Mouse (Mus musculus) Muller cell, postnatal 12 days (primary cell): Measurements from ENCODE around the gene Alpk3.

Experiments used
- DNase-seq: peaks from one replicate; pipeline ENCODE4 v3.0.0-alpha.2; 2015; ENCODE audit errors: inconsistent ontology term

Gene Alpk3

DNA sequence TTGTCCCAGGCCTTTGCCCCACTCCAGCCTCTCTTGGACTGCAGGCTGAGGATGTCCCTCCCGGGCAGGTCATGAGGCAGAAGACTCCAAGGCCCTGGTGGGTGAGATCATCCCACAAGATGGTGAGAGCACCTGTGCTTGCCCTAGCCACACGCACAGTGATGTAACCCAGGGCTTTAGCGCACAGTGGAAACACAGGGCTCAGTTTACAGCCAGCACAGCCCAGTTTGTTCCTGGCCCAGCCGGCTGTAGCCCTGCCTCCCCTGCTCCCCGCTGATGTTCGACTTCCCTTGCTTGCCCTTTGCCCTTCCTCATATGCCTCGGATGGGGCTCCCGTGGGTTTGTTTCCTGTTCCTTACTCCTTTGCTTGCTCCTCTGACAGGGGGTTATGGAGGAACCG, 17.1 kb downstream of the Alpk3 start:
- DNase-seq = no peak

DNA sequence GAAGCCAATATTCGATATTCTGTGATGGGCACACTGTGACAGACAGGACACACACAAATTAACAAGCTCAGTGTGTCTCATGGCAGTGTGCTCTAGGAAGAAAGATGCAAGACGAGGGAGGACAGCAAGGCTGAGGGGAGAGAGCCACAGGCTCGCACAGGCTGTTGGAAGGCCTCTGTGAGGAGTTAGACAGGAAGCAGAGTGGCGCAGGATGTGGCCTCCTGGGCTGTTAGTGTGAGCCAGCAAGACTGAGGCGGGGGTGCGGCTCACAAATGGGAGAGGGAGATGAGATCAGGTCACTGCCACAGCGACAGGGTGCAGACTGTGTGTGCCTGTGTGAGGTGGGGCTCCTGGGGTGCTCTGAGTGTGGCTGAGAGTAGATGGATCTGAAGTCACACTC, 17.9 kb downstream of the Alpk3 start:
- DNase-seq = no peak

DNA sequence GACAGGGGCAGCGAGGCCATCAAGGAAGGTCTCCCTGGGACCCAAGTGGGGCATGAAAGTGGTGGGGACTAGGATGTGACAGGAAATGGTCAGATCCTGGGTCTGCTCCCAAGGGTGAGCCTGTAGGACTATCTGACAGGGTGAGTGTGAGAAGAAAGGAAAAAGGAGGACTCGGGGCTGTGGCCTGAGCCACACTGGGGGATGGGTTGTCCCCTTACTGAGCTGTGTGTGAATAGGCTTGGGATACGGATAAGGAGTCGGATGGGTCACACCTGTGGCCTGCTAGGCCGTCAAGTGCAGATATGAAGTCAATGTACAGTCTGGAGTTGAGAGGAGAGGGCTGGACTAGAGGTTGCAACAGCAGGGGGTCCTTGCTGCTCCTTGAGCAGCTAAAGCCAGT, 18.3 kb downstream of the Alpk3 start:
- no peak for DNase-seq

DNA sequence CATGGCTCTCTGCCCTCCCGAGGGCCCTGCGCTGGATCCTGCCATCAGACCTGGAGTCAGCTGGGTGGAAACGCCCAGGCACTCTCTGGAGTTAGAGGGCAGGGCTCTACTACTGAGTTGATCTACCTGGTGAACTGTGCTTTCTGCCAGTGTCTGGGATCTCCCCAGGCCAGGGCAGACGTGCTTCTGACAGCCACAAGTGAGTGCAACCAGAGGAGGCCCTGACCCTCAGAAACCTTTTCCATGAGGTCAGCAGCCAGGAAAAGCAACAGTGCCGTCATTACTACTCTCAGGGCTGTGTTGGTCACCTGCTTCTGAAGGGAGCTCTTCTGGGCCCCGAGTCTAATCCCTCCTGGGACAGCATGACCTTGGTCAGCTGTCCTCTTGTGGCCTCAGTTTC, 19.6 kb downstream of the Alpk3 start:
- no peak for DNase-seq

DNA sequence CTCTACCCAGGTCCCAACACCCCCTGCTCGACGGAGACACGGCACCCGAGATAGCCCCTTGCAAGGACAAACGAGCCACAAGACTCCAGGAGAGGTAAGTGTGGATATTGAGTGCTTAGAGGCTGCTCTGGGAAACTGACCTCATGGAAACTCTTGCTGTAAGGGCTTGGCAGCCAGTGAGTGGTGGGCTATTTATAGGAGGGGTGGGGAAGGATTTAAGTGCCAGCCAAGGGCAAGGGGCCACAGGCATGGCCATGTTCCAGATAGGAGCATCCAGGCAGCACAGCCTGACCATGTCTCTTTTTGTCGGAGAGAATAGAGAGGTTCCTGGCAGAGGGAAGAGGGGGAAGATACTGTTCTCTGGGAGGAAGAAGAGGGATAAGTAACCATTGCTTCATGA, 21.3 kb downstream of the Alpk3 start:
- no peak for DNase-seq

DNA sequence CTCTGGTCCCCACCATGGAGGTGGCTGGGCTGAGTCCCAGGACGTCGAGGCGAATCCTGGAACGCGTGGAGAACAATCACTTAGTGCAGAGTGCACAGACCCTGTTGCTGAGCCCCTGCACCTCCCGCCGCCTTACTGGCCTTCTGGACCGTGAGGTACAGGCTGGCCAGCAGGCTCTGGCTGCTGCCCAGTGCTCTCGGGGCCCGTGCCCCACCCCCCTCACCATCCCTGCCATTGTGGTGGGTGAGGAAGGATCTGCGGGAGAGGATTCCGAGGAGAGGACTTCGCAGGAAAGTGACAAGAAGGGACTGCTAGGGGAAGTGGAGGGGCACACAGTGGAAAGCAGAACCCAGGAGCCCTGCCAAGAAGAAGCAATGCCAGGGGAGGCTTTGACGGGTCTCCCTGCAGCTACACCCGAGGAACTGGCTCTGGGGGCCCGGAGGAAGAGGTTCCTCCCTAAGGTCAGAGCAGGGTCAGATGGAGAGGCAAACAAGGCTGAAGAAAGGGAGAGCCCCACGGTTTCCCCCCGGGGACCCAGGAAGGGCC, 36.1 kb downstream of the Alpk3 start:
- DNase-seq = no peak

DNA sequence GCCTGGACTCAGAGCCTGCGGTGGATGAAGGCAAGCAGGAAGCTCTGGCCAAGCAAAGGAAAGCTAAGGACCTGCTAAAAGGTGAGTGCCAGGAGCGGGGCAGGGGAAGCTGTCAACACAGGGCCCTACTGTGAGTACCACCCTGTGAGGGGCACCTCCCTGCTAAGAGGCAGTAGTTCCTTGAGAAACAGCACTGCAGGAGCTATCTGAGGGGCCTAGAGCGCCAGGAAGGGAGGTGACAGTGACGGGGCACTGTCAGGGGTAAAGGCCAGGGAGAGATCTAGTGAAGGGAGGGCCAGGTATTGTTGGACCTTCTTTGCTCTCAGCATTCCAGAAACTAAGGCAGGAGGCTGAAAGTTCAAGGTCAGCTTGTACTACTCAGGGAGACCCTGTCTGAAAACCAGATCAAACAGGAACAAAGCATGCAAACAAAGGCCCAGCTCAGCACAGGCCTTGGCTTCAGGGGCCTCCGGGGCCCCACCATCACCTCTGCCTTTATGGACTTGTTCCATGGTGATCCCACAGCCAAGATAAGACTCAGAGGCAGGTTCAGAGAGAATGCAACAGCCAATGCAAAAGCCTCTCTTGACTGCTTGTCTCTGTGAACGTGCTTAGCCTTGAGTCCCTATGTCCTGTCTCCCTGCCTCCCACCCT, 36.8 kb downstream of the Alpk3 start:
- DNase-seq = no peak

DNA sequence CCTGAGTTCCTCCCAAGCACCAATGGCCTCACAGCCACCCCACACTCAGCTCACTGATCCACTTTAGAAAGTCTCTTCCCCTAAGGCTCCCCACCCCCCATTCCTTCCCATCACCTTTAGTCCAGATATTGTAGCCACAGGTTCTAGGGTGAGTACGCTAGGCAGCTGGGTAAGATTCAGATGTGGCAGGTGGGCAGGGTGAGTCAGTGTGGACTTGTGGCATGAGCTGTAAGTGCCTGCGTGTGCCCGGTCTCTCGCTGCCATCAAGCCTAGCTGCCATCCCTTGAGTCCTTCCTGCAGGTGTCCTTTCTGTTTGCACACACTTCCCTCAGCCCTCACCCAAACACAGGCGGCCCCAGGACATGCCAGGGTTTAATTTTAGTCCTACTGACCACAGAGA, 42.9 kb downstream of the Alpk3 start:
- DNase-seq = no peak

DNA sequence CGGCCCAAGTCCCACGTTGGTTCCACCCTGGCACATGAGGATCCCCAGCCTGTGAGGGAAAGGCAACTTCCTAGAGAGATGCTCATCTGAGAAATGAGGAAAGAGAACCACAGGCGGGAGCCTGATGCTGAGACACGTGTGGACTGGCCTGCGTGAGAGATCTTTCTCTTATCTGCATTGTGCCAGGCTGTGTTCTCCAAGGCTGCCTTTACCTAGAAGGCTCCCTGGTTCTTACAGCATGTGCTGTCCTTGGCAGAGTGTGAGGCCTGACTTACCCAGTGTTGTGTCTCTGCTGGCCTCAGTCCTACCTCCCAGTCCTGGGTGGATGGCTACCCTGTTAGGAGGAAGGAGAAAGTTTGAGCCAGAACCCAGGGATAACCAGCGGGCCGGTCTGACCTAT, 45.5 kb downstream of the Alpk3 start:
- DNase-seq = no peak

DNA sequence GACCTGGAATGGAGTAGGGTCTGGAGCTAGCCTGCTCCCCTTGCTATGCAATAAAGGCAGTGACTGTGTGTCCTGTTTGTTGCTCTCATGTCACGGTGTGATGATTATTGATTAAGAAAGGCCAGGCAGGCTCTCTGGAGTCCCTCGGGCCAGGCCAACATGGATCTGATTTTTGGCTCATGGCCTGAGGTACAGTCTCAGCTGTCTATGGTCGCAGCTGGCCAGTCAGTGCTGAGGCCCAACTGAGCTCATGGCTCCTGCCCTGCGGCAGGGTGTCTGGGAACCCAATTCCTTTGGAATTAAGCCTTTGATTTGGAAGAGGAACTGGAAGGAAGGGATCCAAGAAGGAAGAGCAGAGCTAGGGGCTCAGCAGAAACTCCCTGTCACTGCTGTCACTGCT, 48.1 kb downstream of the Alpk3 start:
- no peak for DNase-seq

DNA sequence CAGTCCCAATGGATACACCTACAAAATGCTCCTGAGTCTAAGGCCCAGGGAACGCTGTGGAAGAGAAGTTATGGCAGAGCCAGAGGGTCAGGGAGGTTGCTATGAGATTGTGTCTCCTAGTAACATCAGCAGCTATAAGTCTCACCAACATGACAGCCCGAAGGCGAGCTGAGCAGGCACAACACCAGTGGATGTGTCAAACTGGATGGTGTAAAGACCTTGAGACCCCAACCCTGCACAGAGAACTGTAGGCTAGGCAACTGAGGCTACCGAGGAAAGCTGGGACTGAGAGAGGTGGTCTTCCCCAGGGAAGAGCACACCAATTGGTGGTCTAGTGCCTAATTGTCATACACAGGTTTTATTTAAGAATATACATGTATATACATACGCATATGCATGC, 50.8 kb downstream of the Alpk3 start:
- no peak for DNase-seq

DNA sequence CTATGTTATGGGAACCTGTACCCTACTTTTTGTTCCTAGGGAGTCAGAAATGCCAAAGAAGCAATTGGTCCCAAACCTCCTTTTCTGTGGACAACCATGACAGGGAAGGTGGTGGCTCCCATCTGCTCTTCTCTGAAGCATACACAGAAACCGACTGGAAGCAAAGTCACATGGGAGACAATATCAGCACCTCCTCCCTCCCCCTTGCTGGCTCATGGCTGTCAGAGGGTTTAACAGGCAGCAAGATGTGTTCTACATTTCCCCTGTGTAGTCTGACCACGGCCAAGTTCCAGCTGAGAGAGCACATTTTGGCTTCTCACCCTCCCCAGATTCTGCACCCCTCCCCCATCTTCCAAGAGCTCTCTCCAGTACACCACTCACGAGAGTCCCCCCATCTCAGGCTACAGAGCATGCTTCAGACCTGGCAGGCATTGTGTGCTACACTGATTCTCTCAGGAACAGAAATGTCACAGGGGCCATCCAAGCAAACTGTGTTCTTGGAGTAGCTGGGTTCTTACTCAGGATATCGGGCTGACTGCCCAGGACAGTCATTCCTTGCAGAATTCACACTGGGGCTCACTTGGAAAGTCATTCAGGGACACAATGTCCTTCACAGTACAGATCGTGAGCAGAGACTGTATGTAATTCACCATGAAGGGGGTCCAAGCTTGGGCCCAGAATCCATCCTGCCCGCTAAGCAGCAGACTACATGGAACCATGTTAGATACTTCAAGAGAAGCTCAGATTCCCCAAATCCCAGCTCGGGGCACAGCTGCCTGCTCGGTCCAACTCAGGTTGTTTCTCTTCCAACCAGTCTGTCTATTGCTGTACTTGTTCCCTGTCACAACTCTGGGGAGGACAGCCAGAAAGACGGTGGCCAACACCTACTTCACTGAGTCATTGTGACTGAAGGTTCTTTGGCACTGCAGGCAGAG, 52.6 kb downstream of the Alpk3 start:
- peak; percentile 31 for DNase-seq

DNA sequence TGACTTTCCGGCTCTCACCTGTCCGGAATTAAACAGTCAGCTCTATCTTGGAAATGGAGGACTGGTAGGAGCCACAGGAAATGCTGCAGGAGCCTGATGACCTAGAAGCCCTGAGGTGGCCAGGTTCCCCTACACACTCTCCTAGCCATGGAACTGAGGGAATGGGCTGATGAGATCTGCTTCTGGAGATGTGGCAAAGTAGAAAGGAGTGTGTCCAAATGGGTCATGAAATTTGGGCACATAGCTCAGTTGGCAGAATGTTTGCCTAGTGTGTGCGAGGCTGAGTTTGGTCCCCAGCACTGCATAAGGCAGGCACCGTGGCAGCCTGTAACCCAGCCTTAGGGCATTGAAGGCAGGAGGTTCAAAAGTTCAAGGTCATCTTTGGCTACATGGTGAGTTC, 53.4 kb downstream of the Alpk3 start:
- DNase-seq = no peak

DNA sequence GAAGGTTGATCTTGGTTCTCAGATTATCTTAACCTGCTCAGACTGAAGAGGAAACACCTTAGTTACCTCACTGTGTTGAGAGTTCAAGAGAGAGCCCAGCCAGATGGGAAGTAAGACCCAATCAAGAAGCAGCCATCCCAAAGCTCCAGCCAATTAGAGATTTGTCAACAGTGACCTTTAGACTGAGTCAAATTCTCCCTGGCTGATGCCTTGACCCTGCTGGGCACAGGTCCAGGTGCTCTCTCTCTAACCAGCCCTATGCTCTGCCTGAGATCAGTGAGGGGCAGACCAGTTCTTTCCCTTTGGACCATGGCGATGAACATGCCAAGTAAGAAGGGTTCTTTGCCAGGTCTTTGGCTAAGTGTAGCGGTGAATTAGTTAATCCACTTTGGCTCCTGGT, 54.3 kb downstream of the Alpk3 start:
- DNase-seq = no peak

DNA sequence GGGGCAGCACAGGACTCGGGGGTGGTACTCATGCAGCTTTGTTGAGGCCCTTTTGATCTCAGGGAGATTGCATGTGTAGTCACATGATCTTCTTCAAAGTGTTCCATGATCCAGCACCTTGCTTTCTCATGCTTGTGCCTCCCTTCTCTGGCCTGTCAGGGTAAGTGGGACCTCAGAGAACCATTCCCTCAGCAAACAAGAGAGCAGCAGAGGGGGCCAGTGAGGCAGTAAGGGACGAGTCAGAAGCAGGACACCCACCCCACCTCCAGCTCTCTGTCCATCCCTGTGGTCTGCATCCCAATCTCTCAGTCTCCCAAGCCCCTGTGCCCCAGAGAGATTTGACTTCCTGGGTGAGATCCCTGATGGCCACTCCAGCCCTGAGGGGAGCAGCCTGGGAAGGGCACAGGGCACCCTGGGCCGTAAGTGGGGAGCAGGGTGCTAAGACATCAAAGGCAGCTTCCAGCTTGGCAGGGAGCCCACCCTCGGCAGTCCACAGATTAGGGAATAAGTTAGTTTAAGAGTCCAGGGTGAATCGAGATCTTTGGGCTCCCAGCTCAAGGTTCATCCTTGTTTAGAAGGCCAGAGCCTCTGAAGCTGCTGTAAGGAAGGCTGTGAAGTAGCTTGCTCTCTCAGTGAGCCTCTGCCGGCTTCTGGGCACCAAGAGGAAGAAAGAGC, 55.4 kb downstream of the Alpk3 start:
- no peak for DNase-seq

DNA sequence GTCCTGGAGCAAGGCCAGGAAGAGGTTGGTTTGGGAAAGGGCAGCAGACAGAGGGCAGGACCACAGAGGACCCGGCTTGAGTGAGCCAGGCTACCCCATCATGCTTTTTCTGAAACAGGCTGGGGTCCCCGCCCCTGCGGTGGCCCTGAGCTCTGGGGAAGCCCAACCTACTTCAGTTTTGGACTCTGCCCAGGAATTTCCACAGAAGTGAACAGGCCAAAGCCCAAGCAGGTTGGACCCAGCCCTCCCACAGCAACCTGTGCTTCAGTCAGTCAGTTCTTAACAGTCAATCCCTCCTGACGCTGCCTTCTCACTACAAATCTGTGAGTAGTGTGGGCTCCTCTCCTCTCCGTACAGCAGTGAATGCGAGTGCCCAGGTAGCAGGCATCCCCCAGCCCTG, 57.2 kb downstream of the Alpk3 start, which contains the start of gene Slc28a1:
Gene Slc28a1, plus strand, starts transcription at position 245 of the 400 bp plus-strand sequence.
- no peak for DNase-seq

DNA sequence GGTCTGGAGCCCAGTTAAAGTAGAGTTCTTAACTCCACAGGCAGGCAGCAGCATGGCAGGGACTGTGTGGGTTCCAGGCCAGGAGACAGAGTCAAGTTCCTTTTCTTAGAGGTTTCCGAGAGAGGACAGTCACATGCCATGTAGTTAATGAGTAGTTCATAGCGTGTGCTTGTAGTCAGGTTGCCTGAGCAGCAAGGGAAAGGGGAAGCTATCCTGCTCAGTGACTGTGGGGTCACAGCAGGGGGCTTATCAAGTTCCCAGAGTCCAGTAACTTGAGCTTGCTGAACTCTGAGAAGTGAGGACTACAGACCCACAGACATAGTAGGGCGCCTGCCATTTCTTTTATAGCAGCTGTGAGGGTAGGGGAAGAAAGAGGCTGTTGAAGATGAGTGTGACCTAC, 63.7 kb downstream of the Alpk3 start:
- no peak for DNase-seq

DNA sequence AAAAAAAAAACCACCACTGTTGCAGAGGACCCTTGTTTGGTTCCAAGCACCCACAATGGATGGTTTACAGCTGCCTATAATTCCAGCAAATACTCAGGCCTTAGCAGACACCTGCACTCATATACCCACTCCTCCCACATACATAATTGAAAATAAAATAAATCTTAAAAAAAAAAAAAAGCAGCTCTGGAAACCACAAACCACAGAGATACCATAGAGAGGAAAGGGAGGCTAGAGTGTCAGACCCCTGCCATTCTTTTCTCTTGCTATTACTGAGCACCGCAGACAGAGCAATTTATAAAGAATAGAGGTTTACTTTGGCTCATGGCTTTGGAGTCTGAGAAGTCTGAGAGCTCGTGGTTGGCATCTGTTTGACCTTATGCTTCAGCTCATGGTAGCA, 65.4 kb downstream of the Alpk3 start:
- DNase-seq = no peak

DNA sequence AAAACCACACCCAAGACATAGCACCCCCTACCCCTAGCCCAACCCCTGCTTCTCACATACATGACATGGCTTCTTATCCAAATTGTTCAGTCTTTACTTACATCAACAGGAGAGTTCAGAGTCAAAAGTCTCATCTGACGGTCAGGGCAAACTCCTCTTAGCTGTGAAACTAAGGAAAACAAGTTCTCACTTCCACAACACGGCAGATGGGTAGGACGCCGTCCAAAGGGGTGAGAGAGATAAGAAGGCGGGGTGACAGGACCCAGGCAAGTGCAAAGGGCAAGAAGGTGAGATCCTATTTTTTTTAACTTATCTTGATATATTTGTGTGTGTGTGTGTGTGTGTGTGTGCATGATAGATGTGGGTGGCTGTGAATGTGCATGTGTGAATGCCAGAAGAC, 66.2 kb downstream of the Alpk3 start:
- DNase-seq = no peak

DNA sequence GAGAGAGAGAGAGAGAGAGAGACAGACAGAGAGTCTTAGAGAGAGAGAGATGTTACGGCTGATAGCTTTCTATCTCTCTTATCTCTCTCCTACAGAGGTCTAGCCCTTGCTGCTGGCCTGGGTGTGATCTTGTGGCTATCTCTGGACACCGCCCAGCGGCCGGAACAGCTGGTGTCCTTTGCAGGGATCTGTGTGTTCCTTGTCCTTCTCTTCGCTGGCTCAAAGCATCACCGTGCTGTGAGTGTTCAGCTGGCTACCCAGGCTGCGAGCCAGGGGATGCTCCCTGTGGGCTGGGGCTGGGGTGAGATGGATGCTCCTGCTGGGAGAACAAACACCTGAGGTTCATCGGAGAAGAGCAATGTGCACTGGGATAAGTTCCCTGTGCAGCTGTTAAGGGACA, 67.4 kb downstream of the Alpk3 start:
- no peak for DNase-seq

DNA sequence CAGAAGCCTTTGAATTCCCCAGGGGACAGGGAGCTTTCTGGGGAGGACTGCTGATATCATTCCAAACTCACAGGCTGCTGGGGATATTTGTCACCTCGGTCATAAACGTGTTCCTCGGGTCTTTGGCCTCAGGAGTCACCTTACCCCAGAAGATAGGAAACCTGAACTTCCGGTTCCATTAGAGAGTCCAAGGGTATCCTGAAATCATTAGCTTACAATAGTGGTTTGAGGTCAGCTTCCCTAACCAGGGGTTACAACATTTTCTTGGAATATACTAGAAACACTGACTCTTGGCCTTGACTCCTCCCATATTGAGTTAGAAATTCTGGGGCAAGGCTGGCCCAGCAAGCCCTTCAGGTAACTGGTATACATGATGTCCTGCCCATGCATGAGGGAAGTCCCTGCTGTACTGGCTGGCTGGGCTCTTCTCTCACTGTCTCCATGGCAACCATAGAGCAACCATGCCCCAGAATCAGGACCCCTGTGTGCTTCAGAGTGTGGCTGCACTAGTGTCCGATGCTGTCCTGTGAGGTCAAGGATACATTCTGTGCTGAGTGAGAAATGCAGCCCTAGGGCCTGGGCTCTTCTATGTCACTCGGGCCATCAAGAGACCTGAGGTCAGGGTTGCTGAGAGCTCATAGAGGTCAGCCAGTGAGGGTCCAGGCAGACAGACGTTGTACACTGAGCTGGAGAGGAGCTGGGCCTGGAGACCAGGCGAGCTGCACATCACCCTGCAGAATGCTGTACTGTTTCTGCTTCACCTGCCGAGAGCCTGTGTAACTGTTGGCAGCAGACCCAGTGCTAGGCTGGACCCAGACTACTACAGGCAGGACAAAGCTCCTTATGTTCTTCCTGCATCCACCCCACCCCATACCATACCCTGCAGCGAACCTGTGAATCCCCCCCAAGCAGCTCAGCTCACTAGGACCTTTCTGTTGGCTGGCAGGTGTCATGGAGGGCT, 68.1 kb downstream of the Alpk3 start:
- no peak for DNase-seq
